Mouse (Mus musculus) kidney, adult 2 months (tissue): ENCODE results near the gene Gpatch2. TPM values are rescaled to one million over a fixed set of nuclear protein-coding genes. Genes with fewer than 3 reads are reported as not detected.

Experiments used
- DNase-seq: peaks from one replicate; pipeline ENCODE4 v3.0.0; 2021
- H3K27ac ChIP-seq: fragments of 200-500 bp; 2 replicates; pipeline ENCODE4 v1.5.1; 2012; ENCODE audit warnings: low read depth, low read length, control low read depth, inconsistent platforms; ENCODE audit not compliant: insufficient read depth
- H3K27me3 ChIP-seq: fragments of 200-500 bp; replicated peaks from 2 replicates; pipeline ENCODE4 v1.6.1; 2012; ENCODE audit warnings: mild to moderate bottlenecking, moderate library complexity, low read length, inconsistent platforms; ENCODE audit not compliant: control insufficient read depth, insufficient read depth
- H3K36me3 ChIP-seq: fragments of 200-500 bp; 2 replicates; pipeline ENCODE4 v1.6.1; 2012; ENCODE audit warnings: mild to moderate bottlenecking, moderate library complexity, low read length, inconsistent platforms; ENCODE audit not compliant: control insufficient read depth, insufficient read depth
- H3K4me1 ChIP-seq: fragments of 200-500 bp; 2 replicates; pipeline ENCODE4 v1.6.1; 2011; ENCODE audit warnings: low read length; ENCODE audit not compliant: control insufficient read depth, insufficient read depth
- H3K4me3 ChIP-seq: fragments of 200-500 bp; 2 replicates; pipeline ENCODE4 v1.5.1; 2011; ENCODE audit warnings: mild to moderate bottlenecking, low read depth, low read length, control low read depth; ENCODE audit not compliant: insufficient read depth
- CTCF ChIP-seq: fragments of 200-500 bp; conservative IDR thresholded peaks from 2 replicates; pipeline ENCODE4 v1.5.1; 2011; ENCODE audit warnings: low read depth, mild to moderate bottlenecking, control low read depth, low read length, moderate library complexity, mixed read lengths; ENCODE audit not compliant: insufficient read depth, insufficient read length
- POLR2A ChIP-seq: fragments of 200-500 bp; IDR thresholded peaks from one replicate; pipeline ENCODE4 v1.6.1; 2011; ENCODE audit warnings: low read depth, low read length, control low read depth
- WGBS: fragments of 180-500 bp; shearing (Covaris S2); methylation state at CpG from one replicate; pipeline ENCODE4 v1.1.7; 2018; 5-methylcytosine and 5-hydroxymethylcytosine counted together
- polyA plus RNA-seq: library from polyadenylated mRNA; depleted of rRNA; stranded (reverse); fragments of >200 nt; gene quantifications from 2 replicates; pipeline ENCODE4 v1.2.3, GENCODE M21; 2012

Gene Gpatch2
- polyA plus RNA-seq, 1 experiment, result 8.0 TPM

DNA sequence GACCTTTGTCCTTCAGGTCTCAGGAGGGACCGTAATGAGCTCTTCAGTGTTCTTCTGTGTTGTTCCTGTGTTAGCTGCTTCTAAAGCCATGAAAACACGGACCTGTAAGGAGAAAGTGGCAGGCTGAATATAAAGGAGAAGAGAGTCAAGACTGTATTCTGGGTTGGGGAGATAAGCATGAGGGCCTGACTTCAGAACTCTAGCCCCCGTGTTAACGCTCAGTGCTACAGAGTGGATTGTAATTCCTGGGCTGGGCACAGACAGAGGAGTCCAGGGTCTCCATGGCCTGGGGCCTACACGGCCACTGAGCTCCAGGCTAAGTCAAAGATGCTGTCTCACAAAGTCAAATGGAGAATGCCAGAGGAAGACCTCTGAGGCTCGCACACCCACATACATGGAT is 132.3 kb downstream of the Gpatch2 start:
- no peak overlapping the region for H3K4me3 ChIP-seq
- no peaks in the 10 kb centered on the region for H3K36me3 ChIP-seq
- no peak overlapping the region for H3K27ac ChIP-seq
- H3K27me3 ChIP-seq, result no peaks in the 10 kb centered on the region
- DNase-seq, result no peak
- 95% methylated on average over 6 of the region's 6 CpGs for WGBS
- TF ChIP-seq CTCF (no peak), POLR2A (no peak)
- no peaks in the 10 kb centered on the region for H3K4me1 ChIP-seq

DNA sequence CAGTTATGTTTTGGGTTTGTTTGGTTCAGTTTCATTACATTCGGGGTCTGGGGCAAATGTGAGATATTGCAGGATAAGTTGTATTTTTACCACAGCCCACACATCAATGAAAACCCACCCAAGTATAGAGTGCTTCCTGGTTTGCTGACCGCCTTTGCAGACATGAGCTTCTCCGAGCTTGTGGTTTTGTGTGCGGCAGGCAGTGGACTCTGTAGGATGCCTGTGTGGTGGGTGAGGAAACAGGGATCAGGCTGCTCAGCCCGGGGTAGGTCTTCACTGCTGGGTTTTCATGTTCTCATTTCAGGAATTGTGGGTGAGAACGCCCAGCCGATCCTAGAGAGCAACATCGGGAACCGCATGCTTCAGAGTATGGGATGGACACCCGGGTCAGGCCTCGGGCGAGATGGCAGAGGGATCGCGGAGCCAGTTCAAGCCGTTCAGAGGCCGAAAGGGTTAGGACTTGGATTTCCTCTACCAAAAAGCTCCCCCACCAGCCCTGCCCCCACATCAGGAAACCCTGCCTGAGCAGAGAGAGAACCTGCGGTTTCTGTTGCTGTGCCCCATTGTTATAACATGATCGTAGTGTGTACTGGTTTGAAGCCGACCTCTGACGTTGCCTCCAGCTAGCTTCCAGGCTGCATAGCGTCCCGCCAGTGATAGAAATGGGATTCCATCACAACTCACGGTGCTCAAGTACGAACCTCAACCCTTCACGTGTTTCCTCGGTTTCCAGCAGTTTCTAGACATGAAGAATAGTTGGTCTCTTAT is 132.9 kb downstream of the Gpatch2 start:
- Histone ChIP-seq H3K27ac (no peak overlapping the region), H3K4me3 (no peak overlapping the region), H3K4me1 (no peaks in the 10 kb centered on the region), H3K27me3 (no peaks in the 10 kb centered on the region), H3K36me3 (no peaks in the 10 kb centered on the region)
- WGBS, result 94% methylated on average over 26 of the region's 26 CpGs
- TF ChIP-seq CTCF (no peak), POLR2A (no peak)
- no peak for DNase-seq

DNA sequence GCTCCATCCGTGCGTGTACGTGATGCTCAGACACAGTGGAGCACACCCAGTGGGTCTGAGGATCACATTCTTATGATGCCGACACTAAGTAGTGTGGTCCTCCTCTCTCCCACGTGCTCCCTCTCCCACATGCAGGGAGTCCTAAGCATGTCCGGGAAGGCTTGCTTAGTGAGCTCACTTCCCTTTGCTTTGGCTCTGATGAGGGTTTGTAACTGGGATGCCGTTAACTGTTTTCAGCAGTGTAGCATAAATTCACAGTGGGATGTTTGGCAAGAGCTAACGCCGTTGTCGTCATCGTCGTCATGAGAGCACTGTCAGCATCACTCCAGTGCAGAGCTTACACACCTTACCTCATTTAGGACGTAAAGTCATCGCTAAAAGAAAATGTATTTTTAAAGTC is 133.6 kb downstream of the Gpatch2 start:
- no peaks in the 10 kb centered on the region for H3K27me3 ChIP-seq
- H3K36me3 ChIP-seq, result no peaks in the 10 kb centered on the region
- no peak overlapping the region for H3K4me3 ChIP-seq
- 86% methylated on average over 14 of the region's 14 CpGs for WGBS
- no peaks in the 10 kb centered on the region for H3K4me1 ChIP-seq
- no peak overlapping the region for H3K27ac ChIP-seq
- no peak for DNase-seq
- TF ChIP-seq CTCF (no peak), POLR2A (no peak)

DNA sequence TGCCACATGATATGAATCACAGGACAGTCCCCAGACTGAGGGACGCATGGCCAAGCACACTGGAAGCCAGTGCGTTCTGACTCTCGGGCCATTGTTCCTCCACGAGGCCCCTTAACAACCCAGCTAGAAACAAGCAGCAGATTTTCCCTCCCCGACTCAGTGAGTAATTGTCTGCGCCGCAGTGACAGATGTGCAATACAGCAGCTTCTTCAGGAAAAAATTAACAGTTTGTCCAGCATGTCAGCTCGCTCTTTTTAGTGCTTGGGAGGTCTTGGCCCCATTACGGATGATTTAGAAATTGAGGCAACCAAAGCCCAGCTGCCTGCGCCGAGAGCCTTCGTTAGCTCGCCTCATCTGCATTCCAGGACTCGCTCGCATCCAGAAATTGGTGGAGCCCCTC is 140.9 kb downstream of the Gpatch2 start:
- no peak for TF ChIP-seq POLR2A
- TF ChIP-seq CTCF, result no peak
- no peak for DNase-seq
- Histone ChIP-seq H3K27ac (no peak overlapping the region), H3K36me3 (no peaks in the 10 kb centered on the region), H3K27me3 (no peaks in the 10 kb centered on the region), H3K4me1 (no peaks in the 10 kb centered on the region), H3K4me3 (no peak overlapping the region)
- WGBS, result 80% methylated on average over 15 of the region's 15 CpGs

DNA sequence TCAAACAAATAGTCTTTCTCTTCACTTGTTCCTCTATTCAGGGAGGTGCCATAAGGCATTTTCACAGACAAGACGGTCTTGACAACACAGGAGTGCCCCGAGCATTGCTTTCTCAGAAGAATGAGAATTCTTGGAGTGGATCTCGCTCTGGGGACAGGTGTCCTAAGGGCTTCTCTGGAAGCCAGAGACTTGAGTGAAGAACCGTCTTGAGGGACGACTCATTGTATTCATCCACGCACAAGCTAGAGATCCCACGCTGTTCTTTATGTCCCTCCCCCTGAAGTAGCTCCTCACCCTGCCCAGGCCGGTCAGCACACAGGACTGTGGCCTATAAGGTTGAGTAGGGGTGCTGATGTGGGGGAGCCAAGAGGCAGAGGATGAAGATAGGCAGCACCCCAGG is 141.6 kb downstream of the Gpatch2 start:
- H3K4me1 ChIP-seq, result no peaks in the 10 kb centered on the region
- 94% methylated on average over 8 of the region's 8 CpGs for WGBS

DNA sequence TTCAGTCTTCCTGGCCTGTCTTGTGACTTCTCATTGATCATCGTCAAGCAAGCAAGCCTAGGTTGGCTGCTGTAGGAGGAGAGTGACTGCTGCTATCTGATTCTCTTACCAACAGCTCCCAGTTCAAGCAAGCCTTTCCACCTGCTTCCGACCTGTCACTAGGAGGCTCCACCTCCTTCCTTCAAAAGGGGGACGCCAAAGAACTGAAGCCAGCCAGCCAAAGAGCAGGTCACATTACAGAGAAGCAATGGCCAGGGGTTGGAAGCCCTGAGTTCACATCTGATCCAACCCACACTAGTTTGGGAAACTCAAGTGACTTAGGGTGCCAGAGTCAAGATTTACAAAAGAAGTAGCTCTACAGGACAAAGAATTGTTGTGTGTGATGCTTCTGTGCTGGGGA is 144.9 kb downstream of the Gpatch2 start:
- no peak overlapping the region for H3K4me3 ChIP-seq
- no peaks in the 10 kb centered on the region for H3K4me1 ChIP-seq
- H3K27me3 ChIP-seq, result no peaks in the 10 kb centered on the region
- 44% methylated on average over 3 of the region's 3 CpGs for WGBS
- no peaks in the 10 kb centered on the region for H3K36me3 ChIP-seq
- no peak overlapping the region for H3K27ac ChIP-seq
- DNase-seq, result peak; percentile 7
- TF ChIP-seq CTCF (no peak; the same call in 1 of the 2 replicates), POLR2A (no peak)

More for the DNA sequence above, 141.6 kb downstream of the Gpatch2 start:
- no peak for DNase-seq
- no peak overlapping the region for H3K4me3 ChIP-seq
- no peaks in the 10 kb centered on the region for H3K36me3 ChIP-seq
- no peak overlapping the region for H3K27ac ChIP-seq
- no peak for TF ChIP-seq POLR2A
- no peak for TF ChIP-seq CTCF
- no peaks in the 10 kb centered on the region for H3K27me3 ChIP-seq

DNA sequence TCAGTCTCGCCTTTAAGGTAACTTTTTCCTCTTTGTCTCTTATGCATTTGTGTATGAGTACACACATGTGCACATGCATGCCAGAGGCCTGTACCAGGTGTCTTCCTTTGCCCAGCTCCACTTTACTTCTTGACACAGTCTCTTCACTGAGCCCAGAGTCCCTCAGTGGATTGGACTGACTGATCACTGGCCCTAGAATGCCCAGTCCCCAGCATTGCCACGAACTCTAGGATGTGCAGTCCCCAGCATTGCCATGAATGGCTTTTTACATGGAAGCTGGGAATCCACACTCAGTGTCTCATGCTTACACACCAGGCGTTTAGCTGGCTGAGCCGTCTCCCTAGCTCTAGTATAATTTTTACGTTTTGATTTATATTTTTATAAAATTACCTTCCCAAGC is 147.2 kb downstream of the Gpatch2 start:
- no peaks in the 10 kb centered on the region for H3K4me1 ChIP-seq
- H3K27ac ChIP-seq, result no peak overlapping the region
- H3K27me3 ChIP-seq, result no peaks in the 10 kb centered on the region
- DNase-seq, result no peak
- 93% methylated on average over 5 of the region's 5 CpGs for WGBS
- no peaks in the 10 kb centered on the region for H3K36me3 ChIP-seq
- TF ChIP-seq CTCF, result no peak
- TF ChIP-seq POLR2A, result no peak
- no peak overlapping the region for H3K4me3 ChIP-seq
